Mouse (Mus musculus): ENCODE results near the gene Rnaseh2a.

Rnaseh2a gene

GRCm38 (mm10) chr8:84907037-84907436, 62.5 kb downstream of the Rnaseh2a start:
- no peak for DNase-seq (ENCODE audit: low spot score)

Data from testis, postnatal 10 days (tissue).